Mouse (Mus musculus) erythroblast, embryonic 14.5 days (primary cell): ENCODE measurements around the gene Ryr1. TPM values are rescaled to one million over a fixed set of nuclear protein-coding genes. Genes with fewer than 3 reads are reported as not detected.
"Not testable (repeated sequence)": the region's sequence is repeated elsewhere in the genome, so short reads cannot be mapped to it uniquely, and the experiment has no call there.

Experiments used
- H3K27me3 ChIP-seq: 2 replicates; pipeline ENCODE4 v1.6.1; 2012; ENCODE audit warnings: inconsistent platforms; ENCODE audit not compliant: control insufficient read depth
- H3K36me3 ChIP-seq: 2 replicates; pipeline ENCODE4 v1.6.1; 2012; ENCODE audit warnings: mild to moderate bottlenecking, inconsistent platforms; ENCODE audit not compliant: control insufficient read depth
- H3K4me1 ChIP-seq: 2 replicates; pipeline ENCODE4 v1.6.1; 2012; ENCODE audit warnings: inconsistent platforms; ENCODE audit not compliant: control insufficient read depth
- H3K4me3 ChIP-seq: replicated peaks from 2 replicates; pipeline ENCODE3; 2012; ENCODE audit warnings: moderate library complexity, mild to moderate bottlenecking, inconsistent platforms
- H3K9me3 ChIP-seq: 2 replicates; pipeline ENCODE4 v1.6.1; 2012; ENCODE audit warnings: low read length, inconsistent platforms, mixed read lengths; ENCODE audit not compliant: control insufficient read depth
- GATA1 ChIP-seq: IDR thresholded peaks from 2 replicates; pipeline ENCODE4 v1.6.1; 2012; ENCODE audit warnings: low read length, inconsistent platforms, mixed read lengths
- TAL1 ChIP-seq: IDR thresholded peaks from 3 replicates; pipeline ENCODE4 v1.6.1; 2012; ENCODE audit warnings: low read length, inconsistent platforms, mixed read lengths
- polyA plus RNA-seq: library from polyadenylated mRNA; stranded (reverse); fragments of >175 nt; gene quantifications from 2 replicates; pipeline ENCODE4 v1.2.3, GENCODE M21; 2012

Gene Ryr1
- polyA plus RNA-seq, 1 experiment = under 0.01 TPM

GRCm38 (mm10) chr7:29151486-29151885, 26.5 kb upstream of the Ryr1 start:
- TF ChIP-seq GATA1 (no peak), TAL1 (no peak)
- Histone ChIP-seq H3K9me3 (peaks cover 6% of the 10 kb centered on the region), H3K4me3 (no peak overlapping the region), H3K36me3 (peaks cover 3% of the 10 kb centered on the region; the same call in 1 of the 2 replicates), H3K4me1 (peaks cover 16% of the 10 kb centered on the region), H3K27me3 (no peaks in the 10 kb centered on the region; the same call in none of the 2 replicates)

GRCm38 (mm10) chr7:29148771-29149170, 23.8 kb upstream of the Ryr1 start:
- Histone ChIP-seq H3K4me1 (no peaks in the 10 kb centered on the region; the same call in 1 of the 2 replicates), H3K4me3 (no peak overlapping the region), H3K27me3 (no peaks in the 10 kb centered on the region; the same call in none of the 2 replicates), H3K36me3 (no peaks in the 10 kb centered on the region), H3K9me3 (no peaks in the 10 kb centered on the region; the same call in 1 of the 2 replicates)
- TF ChIP-seq GATA1 (no peak), TAL1 (no peak)

GRCm38 (mm10) chr7:29146625-29147367, 21.8 kb upstream of the Ryr1 start:
- no peak overlapping the region for H3K4me3 ChIP-seq
- H3K4me1 ChIP-seq = no peaks in the 10 kb centered on the region
- H3K27me3 ChIP-seq = no peaks in the 10 kb centered on the region; the same call in none of the 2 replicates
- no peaks in the 10 kb centered on the region for H3K9me3 ChIP-seq
- no peaks in the 10 kb centered on the region for H3K36me3 ChIP-seq
- TF ChIP-seq TAL1 (no peak), GATA1 (no peak)

- Histone ChIP-seq H3K9me3 (no peaks in the 10 kb centered on the region), H3K4me1 (no peaks in the 10 kb centered on the region), H3K4me3 (no peak overlapping the region), H3K36me3 (no peaks in the 10 kb centered on the region), H3K27me3 (no peaks in the 10 kb centered on the region; the same call in 1 of the 2 replicates)
- TF ChIP-seq GATA1 (no peak), TAL1 (no peak)
These were observed 19.0 kb upstream of the Ryr1 start for GRCm38 (mm10) chr7:29144006-29144405.

- peaks cover 5% of the 10 kb centered on the region for H3K27me3 ChIP-seq
- H3K36me3 ChIP-seq = no peaks in the 10 kb centered on the region
- no peak for TF ChIP-seq GATA1
- no peak for TF ChIP-seq TAL1
- no peaks in the 10 kb centered on the region for H3K4me1 ChIP-seq
- no peak overlapping the region for H3K4me3 ChIP-seq
- no peaks in the 10 kb centered on the region for H3K9me3 ChIP-seq
These were observed 16.4 kb upstream of the Ryr1 start for GRCm38 (mm10) chr7:29141416-29141815.

GRCm38 (mm10) chr7:29139237-29139636, 14.3 kb upstream of the Ryr1 start:
- not testable (repeated sequence) for H3K9me3 ChIP-seq, H3K4me1 ChIP-seq, H3K36me3 ChIP-seq, H3K4me3 ChIP-seq
- peaks cover 16% of the 10 kb centered on the region for H3K27me3 ChIP-seq

- Histone ChIP-seq H3K36me3 (no peaks in the 10 kb centered on the region), H3K27me3 (peaks cover 16% of the 10 kb centered on the region), H3K4me1 (no peaks in the 10 kb centered on the region), H3K4me3 (no peak overlapping the region), H3K9me3 (no peaks in the 10 kb centered on the region)
- no peak for TF ChIP-seq GATA1
- no peak for TF ChIP-seq TAL1
These were observed 12.4 kb upstream of the Ryr1 start for GRCm38 (mm10) chr7:29137429-29137828.

- Histone ChIP-seq H3K4me1 (no peaks in the 10 kb centered on the region), H3K4me3 (no peak within 1 kb of the TSS)
These were observed 9.9 kb upstream of the Ryr1 start, which contains the start of gene Rasgrp4 for GRCm38 (mm10) chr7:29134693-29135386. Gene Rasgrp4 (plus strand): TSS chr7:29134851.

GRCm38 (mm10) chr7:29134230-29134629, 9.3 kb upstream of the Ryr1 start:
- no peaks in the 10 kb centered on the region for H3K4me1 ChIP-seq
- no peaks in the 10 kb centered on the region for H3K9me3 ChIP-seq
- H3K27me3 ChIP-seq = peaks cover 16% of the 10 kb centered on the region
- TF ChIP-seq TAL1 (no peak), GATA1 (no peak)
- no peaks in the 10 kb centered on the region for H3K36me3 ChIP-seq
- no peak overlapping the region for H3K4me3 ChIP-seq

More at GRCm38 (mm10) chr7:29134693-29135386, 9.9 kb upstream of the Ryr1 start, which contains the start of gene Rasgrp4:
- TF ChIP-seq GATA1 (no peak), TAL1 (no peak)
- H3K27me3 ChIP-seq = peaks cover 16% of the 10 kb centered on the region
- no peaks in the 10 kb centered on the region for H3K9me3 ChIP-seq
- no peaks in the 10 kb centered on the region for H3K36me3 ChIP-seq
